Mouse (Mus musculus) lung, postnatal 25 days (tissue): ENCODE data around the gene Itpr1.

Source experiments
- DNase-seq: peaks from one replicate; pipeline ENCODE4 v3.0.0; 2022; ENCODE audit warnings: low spot score

Gene Itpr1

GRCm38 (mm10) chr6:108467597-108467996 lies 254.7 kb downstream of the Itpr1 start:
- DNase-seq: no peak

DNA sequence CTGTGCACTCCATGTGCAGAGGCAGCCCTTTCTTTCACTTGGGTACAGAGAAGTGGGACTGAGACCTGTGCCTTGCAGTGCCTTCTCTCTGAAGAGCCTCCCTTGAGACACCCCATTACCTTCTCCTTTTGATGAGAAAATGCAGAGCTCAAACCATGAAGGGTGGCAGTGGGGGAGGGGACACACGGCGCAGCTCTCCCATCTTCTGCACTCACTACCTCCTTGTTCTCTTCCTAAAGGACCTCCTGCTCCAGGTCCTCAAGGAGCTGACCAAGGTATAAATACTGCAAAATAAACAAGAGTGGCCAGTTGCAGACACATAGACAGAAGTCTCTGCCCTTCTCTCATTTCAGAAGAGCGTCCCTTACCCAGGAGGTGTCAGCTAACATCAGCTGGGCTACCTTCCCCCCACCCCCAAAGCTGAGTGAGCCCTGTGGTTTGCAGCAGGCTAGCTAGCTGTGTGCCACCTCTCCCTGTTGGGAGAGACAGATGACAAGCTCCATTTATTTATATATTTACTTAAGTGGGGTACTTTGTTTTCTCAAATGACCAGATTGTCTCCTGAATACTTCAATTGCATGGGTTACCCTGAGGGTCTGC lies 255.4 kb downstream of the Itpr1 start:
- no peak for DNase-seq

GRCm38 (mm10) chr6:108471878-108472277 lies 259.0 kb downstream of the Itpr1 start:
- no peak for DNase-seq

GRCm38 (mm10) chr6:108472748-108473147 lies 259.9 kb downstream of the Itpr1 start:
- no peak for DNase-seq

DNA sequence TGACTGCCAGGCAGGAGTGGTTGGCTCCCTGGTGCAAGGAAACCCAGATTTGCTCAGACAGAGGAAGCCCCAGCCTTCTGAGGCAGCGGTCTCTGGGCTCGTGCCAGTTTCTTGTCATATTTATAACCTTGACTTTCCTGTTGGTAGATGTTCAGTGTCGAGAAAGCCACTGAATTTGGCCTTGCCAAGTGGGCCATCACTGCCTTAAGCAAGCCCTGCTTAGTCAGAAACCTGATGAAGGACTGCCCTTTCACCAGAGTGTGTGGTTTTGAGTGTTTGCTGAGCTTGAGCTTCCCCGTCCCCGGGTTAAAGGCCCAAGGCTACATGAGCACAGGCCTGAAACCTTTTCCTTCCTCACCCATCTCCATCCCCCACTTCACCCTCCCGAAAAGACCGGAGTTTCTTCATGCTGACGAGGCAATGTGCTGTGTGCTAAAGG lies 263.9 kb downstream of the Itpr1 start:
- peak; percentile 64 for DNase-seq

DNA sequence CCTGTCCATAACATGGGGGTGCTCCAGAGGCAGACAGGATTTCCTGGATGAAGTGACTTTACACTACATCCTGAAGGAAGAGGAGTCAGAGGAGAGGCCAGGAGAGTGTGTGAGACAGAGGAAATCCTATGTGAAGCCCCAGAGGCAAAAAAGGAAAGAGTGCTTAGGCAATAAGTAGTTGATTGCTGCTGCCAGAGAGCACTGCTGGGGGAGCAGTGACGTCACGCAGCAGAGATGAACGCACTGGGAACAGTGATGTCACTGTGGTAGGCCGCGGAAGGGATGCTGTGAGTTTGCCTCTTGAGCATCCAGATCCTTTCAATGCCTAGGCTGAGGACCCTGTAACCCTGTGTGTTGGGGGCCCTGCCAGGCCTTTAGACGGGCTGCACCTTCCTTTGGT lies 264.7 kb downstream of the Itpr1 start:
- no peak for DNase-seq

DNA sequence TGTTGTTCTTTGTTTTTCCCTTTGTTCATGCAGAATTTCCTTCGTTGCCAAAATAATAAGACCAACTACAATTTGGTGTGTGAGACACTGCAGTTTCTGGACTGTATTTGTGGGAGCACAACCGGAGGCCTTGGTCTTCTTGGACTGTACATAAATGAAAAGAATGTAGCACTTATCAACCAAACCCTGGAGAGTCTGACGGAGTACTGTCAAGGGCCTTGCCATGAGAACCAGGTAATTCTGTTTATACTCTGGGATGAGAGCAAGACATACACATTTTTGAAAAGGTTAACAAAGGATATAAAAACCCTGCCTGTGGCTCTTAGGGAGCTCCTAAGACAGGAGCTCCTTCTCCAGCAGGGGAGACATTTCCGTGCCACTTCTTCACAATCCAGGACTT lies 268.3 kb downstream of the Itpr1 start:
- DNase-seq: no peak

DNA sequence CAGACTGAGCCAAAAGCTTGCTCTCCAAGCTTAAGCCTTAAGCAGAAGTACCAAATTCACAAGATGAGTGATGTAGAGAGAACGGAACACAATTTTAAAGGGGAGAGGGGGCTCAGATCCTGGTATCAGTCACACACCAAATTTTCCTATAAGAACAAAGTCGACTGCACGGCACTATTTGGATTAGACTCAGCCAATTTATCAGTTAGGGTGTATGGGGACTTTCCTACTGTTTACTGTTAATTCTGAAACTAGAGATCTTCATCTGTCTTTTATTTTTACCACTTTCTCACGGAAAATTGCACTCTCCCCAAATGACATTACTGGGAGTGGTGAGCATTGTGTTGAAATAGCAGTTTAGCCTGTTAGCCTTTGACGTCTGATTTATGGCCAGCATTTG lies 269.6 kb downstream of the Itpr1 start:
- no peak for DNase-seq

DNA sequence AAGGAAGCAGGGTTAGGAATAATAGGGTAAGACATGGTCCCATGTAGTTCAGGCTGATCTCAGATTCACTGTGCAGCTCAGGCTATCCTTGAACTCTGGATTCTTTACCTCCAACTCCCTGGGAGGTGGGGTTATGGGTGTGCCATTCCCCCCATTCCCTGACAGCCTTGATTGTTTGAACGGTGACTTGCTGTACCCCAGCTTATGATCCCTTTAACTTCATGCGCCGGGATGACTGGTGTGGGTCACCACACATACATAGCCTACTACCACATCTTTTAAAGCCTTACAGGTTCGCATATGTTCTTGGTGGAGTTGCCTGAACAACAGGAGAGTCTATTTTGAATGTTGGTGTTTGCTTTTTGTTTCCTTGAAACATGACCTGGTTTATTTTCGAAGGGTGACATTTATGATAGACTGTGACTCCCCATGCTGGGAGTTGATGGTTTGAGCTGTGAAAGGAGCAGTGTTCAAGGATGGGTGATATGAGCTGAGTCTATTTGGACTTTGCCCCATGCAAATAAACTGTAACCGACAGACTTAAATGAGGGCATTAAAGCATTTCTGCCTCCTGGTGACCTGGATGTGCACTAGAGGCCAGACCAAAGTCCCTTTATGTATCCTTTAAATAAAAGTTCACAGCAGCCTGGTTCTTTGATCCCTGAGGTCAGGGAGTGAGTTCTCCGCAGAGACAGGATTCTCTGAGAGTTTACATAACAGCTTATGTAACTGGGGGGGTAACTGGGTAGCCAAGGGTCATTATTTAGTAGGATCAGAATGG lies 273.5 kb downstream of the Itpr1 start:
- DNase-seq: no peak

- no peak for DNase-seq
Measured at GRCm38 (mm10) chr6:108487300-108487835, 274.5 kb downstream of the Itpr1 start.

DNA sequence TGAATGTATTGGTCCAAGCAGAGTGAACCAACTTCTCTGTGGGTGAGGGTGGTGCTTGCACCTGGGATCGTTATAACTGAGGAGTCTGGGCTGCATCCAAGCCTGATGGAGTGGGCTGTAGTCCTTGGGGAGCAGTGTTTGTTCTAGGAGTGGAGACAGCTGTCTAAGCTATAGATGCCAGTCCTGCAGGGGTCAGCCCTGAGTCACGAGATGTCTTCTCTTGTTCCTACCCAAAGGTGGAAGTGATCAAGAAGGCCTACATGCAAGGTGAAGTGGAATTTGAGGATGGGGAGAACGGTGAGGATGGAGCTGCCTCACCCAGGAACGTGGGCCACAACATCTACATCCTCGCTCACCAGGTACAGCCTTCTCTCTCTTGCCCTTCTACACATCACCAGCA lies 275.4 kb downstream of the Itpr1 start:
- DNase-seq: no peak

- no peak for DNase-seq
Measured at GRCm38 (mm10) chr6:108491969-108492368, 279.1 kb downstream of the Itpr1 start.

DNA sequence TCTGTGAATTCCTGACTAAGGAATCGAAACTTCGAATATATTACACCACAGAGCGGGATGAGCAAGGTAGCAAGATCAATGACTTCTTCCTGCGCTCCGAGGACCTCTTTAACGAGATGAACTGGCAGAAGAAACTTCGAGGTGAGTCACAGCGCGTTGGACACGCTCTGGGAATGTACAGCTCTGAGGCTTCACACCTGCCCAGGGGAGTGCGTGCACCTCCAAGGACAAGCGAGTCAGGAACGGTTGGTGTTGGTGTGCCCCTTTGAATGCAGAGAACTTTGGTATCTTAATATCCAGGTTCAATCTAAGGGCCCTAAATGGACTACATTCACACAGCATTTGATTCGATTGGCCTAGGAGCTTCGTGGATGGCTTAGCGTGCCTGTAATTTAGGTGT lies 280.9 kb downstream of the Itpr1 start:
- no peak for DNase-seq

DNA sequence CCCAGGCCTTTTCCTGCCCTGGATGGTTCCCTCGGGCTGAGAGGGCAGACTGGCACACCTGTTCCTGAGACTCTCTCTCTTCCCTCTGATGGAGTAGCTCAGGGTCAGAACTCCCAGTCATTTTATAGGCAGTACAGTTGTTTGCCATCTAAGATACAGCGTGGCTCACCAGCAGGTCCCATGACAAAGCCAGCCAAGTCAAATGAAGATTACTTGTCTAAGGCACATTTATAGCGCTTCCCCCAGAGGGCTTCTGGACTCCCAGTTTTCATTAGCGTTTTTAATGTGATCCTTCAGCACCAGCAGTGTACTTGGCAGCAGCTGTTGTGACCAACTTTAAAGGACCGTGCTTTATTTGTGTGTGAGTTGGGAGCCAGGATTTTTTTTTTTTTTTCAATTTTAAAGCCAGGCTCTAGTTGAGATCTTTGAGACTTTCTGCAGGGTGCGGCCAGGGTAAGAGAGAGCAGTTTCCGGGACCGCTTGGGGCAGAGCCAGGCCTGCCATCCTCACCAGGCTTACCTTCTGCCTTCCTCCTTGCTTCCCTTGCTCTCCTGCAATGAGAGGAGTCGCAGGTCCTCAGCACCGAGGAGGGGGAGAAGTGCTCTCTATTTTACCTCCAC lies 281.4 kb downstream of the Itpr1 start:
- no peak for DNase-seq

GRCm38 (mm10) chr6:108494994-108495393 lies 282.1 kb downstream of the Itpr1 start:
- no peak for DNase-seq

DNA sequence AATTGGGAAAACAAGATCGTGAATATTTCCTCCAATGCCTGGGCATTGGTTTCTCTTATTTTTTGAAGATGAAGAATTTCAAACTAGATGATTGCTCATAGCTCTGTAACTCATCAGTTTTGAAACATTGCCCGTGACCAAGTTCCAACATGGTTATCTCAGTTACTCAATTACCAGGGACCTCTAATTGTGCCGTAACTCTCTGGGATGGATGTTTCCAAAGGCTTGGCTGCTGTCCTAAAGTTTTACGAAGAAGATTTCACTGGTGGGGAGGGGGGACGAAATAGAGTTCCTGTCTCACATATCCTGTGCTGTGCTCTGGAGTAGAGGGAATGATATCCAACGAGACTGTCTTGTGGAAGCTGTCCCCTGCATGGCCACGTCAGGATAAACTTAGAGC lies 285.2 kb downstream of the Itpr1 start:
- DNase-seq: no peak

GRCm38 (mm10) chr6:108503651-108504050 lies 290.8 kb downstream of the Itpr1 start:
- DNase-seq: peak; percentile 48

DNA sequence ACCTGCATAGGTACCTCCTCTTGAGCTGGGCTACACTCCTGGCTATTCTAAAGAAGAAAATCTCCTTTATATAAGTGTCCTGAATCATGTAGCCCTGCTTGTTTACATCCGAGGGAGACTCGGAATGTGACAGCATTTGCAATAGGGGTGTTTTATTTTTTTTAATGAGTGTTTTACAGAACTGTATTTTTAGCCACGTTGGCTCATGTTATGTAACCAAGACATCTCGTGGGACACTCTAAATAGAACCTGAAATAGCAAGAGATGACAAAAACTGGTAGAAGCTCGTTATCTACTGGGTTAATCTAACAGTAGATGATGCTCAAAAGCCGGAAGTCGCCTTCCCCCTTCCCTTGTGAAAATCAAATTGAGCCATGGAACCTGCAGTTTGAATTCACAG lies 291.8 kb downstream of the Itpr1 start:
- DNase-seq: no peak

DNA sequence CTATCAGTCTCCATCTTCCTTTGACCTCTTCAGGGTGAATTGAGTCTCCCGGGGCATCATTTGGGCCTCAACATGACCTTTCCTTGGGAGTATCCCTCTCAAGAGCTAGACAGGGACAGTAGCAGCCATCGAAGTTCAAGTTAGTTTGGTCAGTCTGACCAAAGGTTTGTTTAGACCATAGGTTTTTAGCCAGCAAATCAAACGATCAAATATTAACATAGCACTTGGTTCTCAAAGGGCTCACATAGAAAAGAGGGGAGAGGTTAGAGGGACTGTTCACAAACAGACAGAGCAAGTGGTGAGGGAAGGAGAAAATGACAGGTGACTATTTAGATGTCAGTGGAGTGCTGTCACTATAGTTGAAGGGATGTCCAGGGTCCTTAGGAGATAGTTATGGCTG lies 293.3 kb downstream of the Itpr1 start:
- no peak for DNase-seq

DNA sequence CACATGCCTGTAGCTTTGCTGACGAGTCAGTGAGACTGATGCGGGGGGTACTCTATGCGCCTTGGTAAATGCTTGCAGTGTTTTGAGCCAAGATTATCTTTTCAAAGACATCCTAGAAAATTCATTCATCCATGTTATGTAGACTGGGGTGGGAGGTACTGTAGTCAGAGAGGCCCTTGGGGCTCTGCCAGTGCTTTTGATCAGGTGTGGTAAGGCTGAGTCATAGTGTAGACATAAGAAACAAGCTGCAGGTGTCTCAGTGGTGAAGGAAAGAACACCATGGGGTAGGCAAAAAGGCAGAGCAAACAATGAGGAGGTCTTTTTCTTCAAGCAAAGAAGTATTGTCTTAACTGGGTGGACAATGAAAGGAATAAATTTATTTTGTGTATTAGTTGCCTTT lies 294.4 kb downstream of the Itpr1 start:
- peak; percentile 51 for DNase-seq

DNA sequence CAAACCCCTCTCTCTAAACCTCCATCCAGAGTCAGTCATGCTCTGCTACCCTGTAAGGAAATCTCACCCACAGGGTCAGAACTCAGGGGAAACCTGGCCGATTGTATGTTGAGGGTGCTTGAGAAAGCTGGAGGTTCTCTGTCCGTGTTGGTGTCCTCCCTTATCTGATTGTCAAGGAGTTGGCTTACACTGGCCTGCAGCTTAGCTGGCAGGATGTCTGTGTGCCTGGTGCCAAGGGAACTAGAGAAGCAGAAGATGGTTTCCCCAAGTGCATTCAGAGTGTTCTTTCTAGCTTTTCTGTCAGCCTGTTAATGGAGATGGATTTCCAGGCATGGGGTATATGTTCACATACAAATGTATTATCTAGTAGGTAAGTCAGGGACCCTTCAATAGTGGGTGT lies 296.4 kb downstream of the Itpr1 start:
- DNase-seq: no peak

DNA sequence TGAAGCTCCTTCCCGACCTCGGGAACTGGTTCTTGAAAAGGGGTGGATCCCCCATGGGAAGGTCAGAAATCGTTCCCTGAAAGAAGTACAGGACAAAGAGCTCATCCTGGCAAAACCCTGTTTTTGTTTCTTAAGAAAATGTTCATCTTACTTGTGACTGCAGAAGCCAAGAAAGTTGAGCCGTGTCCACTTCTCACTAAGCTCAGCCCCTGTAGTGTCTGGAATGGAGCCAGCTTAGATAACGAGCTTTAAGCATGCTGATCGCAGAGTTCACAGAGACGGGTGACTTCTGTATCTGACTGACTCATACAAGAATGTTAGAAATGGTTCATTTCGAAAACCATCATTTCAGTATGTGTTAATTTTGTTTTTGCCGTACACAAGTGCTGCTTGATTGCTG lies 297.2 kb downstream of the Itpr1 start:
- DNase-seq: no peak

DNA sequence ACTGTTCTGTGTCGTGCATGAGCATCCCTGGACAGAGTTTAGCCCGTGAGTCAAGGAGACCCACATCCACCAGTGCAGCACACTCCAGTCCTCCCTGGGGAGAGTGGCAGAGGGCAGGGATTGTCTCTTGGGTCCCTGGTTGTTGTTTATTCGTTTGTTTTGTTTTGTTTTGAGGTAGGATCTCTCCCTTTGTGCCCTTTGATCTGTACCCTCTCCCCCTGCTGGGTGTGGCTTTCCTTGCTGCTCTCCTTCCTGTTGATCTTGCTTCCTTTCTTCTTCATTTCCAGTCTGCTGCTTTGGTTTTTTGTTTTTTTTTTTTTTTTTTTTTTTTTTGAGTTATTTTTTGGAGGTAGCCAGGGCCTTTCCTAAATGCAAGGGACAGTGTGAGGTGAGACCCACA lies 299.2 kb downstream of the Itpr1 start:
- DNase-seq: no peak
